Mouse (Mus musculus): ENCODE data around the gene Pkd1l1.

Gene Pkd1l1

DNA sequence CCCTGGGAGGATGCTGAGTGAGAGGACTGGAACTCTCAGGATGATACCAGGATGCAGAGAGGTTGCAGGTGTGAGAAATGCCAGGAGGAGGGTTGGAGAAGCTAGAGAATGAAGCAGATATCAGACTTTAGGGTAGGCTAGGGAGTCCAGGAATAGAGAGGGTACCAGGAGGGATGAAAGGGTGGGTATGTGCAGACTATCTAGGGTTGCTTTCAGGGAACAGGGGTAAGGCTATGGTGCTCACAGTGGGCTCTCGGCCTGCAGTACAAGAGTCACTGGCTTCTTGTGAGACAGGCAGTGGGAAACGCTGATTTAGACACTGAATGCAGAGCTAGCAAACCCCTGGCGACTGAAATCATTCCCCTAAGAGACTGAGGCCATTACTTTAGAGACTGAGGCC is at the start of gene Pkd1l1:
Pkd1l1 (minus strand) TSS at position 101 of the 400 bp plus-strand sequence.
- no peak for DNase-seq

DNA sequence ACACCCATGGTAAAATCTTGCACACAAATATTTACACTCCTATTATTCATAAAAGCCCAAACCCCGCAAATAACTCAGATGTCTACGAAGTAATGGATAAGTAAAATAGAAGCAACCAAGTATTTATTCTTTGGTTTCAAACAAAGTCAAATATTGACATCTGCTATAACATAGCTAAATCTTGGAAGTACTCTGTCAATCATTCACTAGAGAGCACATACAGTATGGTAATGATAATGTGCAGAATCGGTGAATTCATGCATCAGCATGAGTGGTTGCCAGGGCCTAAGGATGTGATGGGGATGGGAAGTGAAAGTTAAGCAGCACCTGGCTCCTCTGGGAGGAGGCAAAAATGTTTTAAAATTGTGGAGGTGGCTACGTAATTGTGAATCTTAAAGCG is 47.1 kb upstream of the Pkd1l1 start:
- DNase-seq: no peak

- DNase-seq: no peak
These were observed 45.6 kb upstream of the Pkd1l1 start for GRCm38 (mm10) chr11:9018491-9019267.

- no peak for DNase-seq
These were observed 41.7 kb upstream of the Pkd1l1 start for GRCm38 (mm10) chr11:9014740-9015139.

- DNase-seq: no peak
These were observed 38.3 kb upstream of the Pkd1l1 start for GRCm38 (mm10) chr11:9011348-9011747.

GRCm38 (mm10) chr11:9010853-9011339 is 37.8 kb upstream of the Pkd1l1 start, which contains the start of gene Hus1:
Gene Hus1 (minus strand): TSS chr11:9011191.
- DNase-seq: peak; percentile 88

DNA sequence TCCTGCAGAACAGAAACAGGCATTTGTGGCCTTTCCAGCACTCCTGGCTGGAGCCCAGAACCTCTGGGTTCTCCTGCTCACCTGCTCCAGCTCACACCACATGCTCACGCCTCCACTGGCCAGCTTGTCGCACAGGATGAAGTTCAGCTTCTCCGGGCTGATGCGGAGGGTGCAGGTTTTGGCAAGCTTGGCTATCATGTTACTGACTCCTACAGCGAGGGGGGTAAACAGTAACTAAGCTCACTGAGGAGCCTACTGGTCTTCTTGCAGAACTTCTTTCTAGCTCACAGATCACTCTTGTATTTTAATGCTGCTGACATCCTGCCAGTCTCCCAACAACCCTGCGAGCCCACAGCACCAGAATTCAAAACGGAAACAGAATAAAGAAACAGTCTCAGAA is 37.4 kb upstream of the Pkd1l1 start:
- DNase-seq: peak; percentile 63

GRCm38 (mm10) chr11:9008761-9009160 is 35.7 kb upstream of the Pkd1l1 start:
- DNase-seq: no peak

GRCm38 (mm10) chr11:8988084-8988483 is 15.0 kb upstream of the Pkd1l1 start:
- DNase-seq: no peak

GRCm38 (mm10) chr11:8986058-8986457 is 13.0 kb upstream of the Pkd1l1 start:
- DNase-seq: no peak

DNA sequence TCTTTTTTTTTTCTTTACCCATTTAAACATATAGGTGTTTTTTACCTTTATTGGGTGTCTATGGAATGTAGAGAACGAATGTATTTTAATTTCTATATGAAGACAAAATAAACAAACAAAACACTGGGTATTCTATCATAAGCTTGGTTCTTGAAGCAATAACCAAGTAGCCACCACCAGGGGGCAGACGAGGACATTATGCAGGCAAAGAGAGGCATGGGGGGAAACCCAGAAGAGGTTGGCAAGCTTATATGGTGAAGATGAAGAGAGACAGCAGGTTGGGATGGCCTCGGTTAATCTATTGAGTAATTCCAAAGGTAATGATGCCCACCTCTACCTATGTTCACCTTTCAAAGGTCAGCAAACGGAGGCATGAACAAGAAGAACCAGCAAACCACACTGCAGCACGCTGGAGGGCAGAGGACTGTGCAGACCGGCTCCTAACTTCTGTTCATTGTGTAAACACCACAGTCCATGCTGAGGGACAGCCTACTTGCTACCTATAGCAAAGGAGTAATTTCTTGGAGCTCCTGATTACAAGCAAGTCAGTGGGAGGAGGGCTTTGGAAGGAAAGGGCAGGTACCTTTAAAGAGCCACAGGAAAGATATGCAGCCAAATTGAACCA is 10.3 kb upstream of the Pkd1l1 start:
- DNase-seq: peak; percentile 82

DNA sequence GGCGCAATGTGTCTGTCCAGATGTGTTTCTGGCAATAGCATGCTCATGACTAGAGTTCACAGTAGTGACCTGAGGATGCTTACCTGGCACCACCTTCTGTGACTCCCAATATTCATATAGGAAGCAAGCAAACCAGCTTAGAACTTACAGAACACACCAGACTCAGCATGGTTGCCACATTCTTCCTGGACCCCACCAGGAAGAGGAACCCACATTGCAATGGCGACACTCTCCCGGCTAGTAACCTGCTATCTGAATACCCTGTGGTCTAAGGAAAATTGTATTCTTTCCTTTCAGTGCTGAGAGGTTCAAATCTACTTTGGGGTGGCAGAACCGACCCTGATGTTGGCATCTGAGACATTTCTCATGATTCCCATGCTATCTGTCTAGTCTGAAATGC is 5.1 kb upstream of the Pkd1l1 start:
- no peak for DNase-seq

GRCm38 (mm10) chr11:8972093-8972492 is 973 bp downstream of the Pkd1l1 start:
- peak; percentile 55 for DNase-seq

GRCm38 (mm10) chr11:8970509-8970908 is 2.6 kb downstream of the Pkd1l1 start:
- DNase-seq: peak; percentile 61

DNA sequence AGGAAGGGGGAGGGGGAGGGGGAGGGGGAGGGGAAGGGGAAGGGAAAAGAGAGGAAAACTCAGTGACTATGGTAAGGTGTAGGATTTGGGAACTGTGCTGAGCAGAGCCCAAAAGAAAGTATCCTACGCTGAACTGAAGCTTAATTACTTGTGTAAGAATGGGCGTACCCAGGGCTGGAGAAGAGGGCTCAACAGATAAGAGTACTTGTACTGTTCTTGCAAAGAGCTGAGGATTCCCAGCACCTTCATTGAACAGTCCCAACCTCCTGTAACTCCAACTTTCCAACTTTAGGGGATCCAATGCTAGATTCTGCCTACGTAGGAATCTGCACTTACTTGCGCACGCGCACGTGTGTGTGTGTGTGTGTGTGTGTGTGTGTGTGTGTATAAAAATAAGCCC is 5.0 kb downstream of the Pkd1l1 start:
- peak; percentile 34 for DNase-seq

GRCm38 (mm10) chr11:8958572-8958971 is 14.5 kb downstream of the Pkd1l1 start:
- DNase-seq: no peak

DNA sequence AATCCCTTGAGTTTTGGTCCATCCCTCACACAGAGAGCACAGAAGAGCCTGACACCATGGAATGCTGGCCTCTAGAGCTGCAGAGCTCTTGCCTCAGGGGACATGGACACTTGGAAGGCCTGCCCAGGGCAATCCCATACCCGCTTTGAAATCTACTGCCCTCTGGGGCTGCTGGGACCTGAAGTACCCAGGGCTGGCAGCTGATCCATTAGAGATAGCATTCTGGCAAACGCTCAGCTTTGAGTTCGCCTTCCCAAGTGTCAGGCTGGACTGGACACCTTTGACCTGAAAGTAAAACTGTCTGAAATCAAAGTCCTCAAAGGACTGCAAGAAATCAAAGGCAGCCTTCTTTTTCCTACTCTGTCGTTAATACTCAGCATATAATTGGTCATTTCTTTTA is 15.0 kb downstream of the Pkd1l1 start:
- no peak for DNase-seq

- DNase-seq: peak; percentile 37
These were observed 16.0 kb downstream of the Pkd1l1 start for GRCm38 (mm10) chr11:8957023-8957422.

DNA sequence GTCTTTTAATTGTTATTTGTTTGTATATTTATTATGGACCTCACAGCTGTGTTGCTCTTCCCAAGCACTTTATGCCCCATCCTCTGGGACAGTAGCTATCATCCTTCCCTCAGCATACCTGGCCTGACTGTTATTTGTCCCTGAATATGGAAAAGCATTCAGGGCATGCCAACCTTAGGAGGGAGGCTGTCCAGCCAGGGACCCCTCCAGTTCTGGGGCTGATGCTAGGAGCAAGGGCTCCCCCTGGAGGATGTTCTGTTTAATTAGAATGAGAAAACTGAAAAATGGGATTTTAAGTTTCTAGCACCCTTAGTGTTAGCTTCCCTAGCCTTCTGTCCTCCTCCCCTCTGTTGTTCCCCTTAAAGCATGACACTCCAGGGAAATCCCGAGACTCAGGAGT is 17.4 kb downstream of the Pkd1l1 start:
- DNase-seq: peak; percentile 20

DNA sequence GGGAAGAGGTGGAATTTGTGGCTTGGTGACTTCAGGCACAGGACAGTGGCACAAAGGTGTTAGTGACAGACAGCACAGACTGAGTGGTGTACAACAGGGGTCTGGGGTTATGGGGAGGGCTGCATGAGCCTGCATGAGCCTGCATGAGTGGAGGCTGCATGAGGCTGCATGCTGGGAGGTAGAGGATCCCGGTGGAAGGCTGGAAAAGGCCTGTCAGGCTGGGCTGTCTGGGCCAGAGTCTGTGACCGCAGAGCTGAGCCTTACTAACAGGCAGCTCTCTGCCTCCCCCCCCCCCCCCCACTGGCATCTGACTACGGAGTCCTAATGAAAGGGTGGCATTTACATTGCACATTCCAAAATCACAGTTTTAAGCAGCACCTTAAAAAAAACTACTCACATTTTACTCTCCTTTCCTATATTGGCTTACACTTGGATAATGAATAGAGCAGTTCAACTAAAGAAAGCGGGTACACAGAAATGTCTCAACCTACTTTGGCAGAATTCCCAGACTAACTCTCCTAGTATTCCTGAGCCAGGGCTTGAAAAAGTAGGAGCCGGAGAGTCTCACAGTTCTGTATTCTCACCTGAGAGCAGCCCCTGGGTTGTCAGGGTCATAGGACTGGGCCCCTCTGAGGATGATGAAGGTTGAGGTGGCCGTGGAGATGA is 23.2 kb downstream of the Pkd1l1 start:
- DNase-seq: no peak

GRCm38 (mm10) chr11:8948871-8949270 is 24.2 kb downstream of the Pkd1l1 start:
- no peak for DNase-seq

DNA sequence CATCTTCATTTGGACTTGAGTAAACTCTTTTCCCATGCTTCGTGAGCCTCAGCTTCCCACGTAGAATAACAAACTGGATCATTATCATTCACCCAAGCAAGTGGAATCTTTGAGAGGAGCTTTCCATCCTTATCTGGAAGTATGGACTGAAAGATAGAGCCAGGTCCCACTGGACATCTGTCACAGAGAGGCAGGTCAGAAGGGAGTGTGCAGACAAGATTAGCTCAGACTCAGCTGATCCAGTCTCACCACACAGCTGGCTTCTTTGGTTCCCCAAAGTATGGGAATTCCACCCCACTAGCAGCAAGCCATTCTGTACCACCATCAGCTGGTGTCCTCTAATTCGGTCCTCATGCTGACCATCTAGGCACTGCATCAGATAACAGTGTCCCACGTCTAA is 29.0 kb downstream of the Pkd1l1 start:
- DNase-seq: no peak

GRCm38 (mm10) chr11:8942446-8942845 is 30.6 kb downstream of the Pkd1l1 start:
- DNase-seq: no peak
